Mouse (Mus musculus) megakaryocyte progenitor cell, adult 5-6 weeks (primary cell): ENCODE measurements around the gene Cacnb1. TPM values are rescaled to one million over a fixed set of nuclear protein-coding genes. Genes with fewer than 3 reads are reported as not detected.
A peak's percentile ranks its signal among the peaks of the same experiment; 100 is the strongest.

Experiments
- ATAC-seq: replicated peaks from 2 replicates; pipeline ENCODE4 v1.8.0; 2016; ENCODE audit warnings: mild to moderate bottlenecking, moderate TSS enrichment, inconsistent platforms; ENCODE audit not compliant: poor library complexity
- total RNA-seq, 2 experiments: library from RNA; stranded (forward) in 1 of 2; stranded (reverse) in 1 of 2; fragments of 157-497, 149-512 nt in 1 of 2; fragments of 200-1000 nt in 1 of 2; gene quantifications; 2 replicates each; pipeline versions ENCODE4 v1.2.3 to v1.2.4; 2015 to 2017

The Cacnb1 gene
- total RNA-seq (2015) (0.17 and 1.2 TPM in 2 replicates), total RNA-seq (2017) (0.41 and 0.92 TPM in 2 replicates)

- ATAC-seq = 0 out of 2 replicates have a peak, but pooled peaks have one; percentile 8
These were observed at the start of gene Cacnb1 for GRCm38 (mm10) chr11:98022555-98023371. Cacnb1 (minus strand) TSS chr11:98023034.

- ATAC-seq = no peak
These were observed 44.4 kb upstream of the Cacnb1 start for GRCm38 (mm10) chr11:98067255-98067654.

- ATAC-seq = no peak
These were observed 43.4 kb upstream of the Cacnb1 start for GRCm38 (mm10) chr11:98066201-98066600.

GRCm38 (mm10) chr11:98061904-98062562 lies 39.2 kb upstream of the Cacnb1 start:
- ATAC-seq = no peak

GRCm38 (mm10) chr11:98061441-98061840 lies 38.6 kb upstream of the Cacnb1 start:
- no peak for ATAC-seq

GRCm38 (mm10) chr11:98060104-98060692 lies 37.4 kb upstream of the Cacnb1 start:
- no peak for ATAC-seq

- ATAC-seq = no peak
These were observed 36.8 kb upstream of the Cacnb1 start for GRCm38 (mm10) chr11:98059662-98060061.

- ATAC-seq = peak; percentile 55
These were observed 35.2 kb upstream of the Cacnb1 start for GRCm38 (mm10) chr11:98057998-98058397.

GRCm38 (mm10) chr11:98057466-98057865 lies 34.6 kb upstream of the Cacnb1 start:
- ATAC-seq = no peak

GRCm38 (mm10) chr11:98052989-98053834 lies 30.4 kb upstream of the Cacnb1 start, which contains the start of gene Stac2:
Stac2 (minus strand) TSS chr11:98053462.
- peak; percentile 54; the same call in 1 of the 2 replicates for ATAC-seq

GRCm38 (mm10) chr11:98052129-98052988 lies 29.5 kb upstream of the Cacnb1 start:
- no peak for ATAC-seq

GRCm38 (mm10) chr11:98051611-98052128 lies 28.8 kb upstream of the Cacnb1 start:
- ATAC-seq = peak; percentile 54

- no peak for ATAC-seq
These were observed 28.1 kb upstream of the Cacnb1 start for GRCm38 (mm10) chr11:98050940-98051339.

- ATAC-seq = no peak
These were observed 27.6 kb upstream of the Cacnb1 start for GRCm38 (mm10) chr11:98050520-98050815.

GRCm38 (mm10) chr11:98049672-98050519 lies 27.1 kb upstream of the Cacnb1 start:
- ATAC-seq = peak; percentile 47

- no peak for ATAC-seq
These were observed 24.9 kb upstream of the Cacnb1 start for GRCm38 (mm10) chr11:98047745-98048144.

- ATAC-seq = no peak
These were observed 23.6 kb upstream of the Cacnb1 start for GRCm38 (mm10) chr11:98046466-98046865.

- no peak for ATAC-seq
These were observed 22.8 kb upstream of the Cacnb1 start for GRCm38 (mm10) chr11:98045596-98045995.

- no peak for ATAC-seq
These were observed 21.2 kb upstream of the Cacnb1 start for GRCm38 (mm10) chr11:98044074-98044473.
